In the genomic region with DNA sequence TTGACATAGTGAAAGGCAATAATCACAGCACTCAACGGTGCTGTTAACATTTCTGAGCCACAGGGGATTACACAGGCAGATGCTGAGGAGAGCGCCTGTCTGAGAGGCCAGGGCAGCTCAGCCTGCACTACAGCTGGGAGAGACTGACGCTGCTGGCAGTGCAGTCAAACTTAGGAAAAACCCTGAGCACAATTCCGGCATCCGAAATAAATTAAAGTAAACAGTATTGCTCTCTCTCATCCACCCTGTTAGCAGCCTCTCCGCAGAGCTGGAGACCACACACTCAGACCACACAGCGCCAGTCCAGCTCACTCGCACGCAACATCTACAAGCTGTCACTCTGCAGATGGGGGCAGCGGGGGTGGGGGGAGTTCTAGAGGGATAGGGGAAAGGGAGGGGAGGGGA, we compare ENCODE assay signal across 10 mouse cellular contexts. TPM values are rescaled to one million over a fixed set of nuclear protein-coding genes. Genes with fewer than 3 reads are reported as not detected.
DNase-seq lines count a peak whose midpoint lies in the region; ATAC-seq lines count a peak whose summit lies in the region.
"Had no signal": no experiment of that assay in that cellular context is flagged by ENCODE, and none has a peak within 500 bp of the region (broad histone marks: within the 10 kb centered on the region; RNA-seq: fewer than 3 reads in every experiment).

No protein-coding gene starts in this region.

- H3K4me2 ChIP-seq in heart, embryonic 14.5 days (ENCODE audit: low read length) = peak overlapping the region; percentile 22
- H3K4me2 ChIP-seq in midbrain, embryonic 14.5 days (ENCODE audit: low read length) = peak overlapping the region; percentile 36

- no peak for DNase-seq in heart, adult 9 months (ENCODE audit: low spot score in 2 of 2)
- peak; percentile 78 for DNase-seq in embryo, embryonic 10 days (ENCODE audit: low spot score)
- DNase-seq in hindbrain, embryonic 10.5 days (ENCODE audit: low spot score) = peak; percentile 66
- peak; percentile 52 for DNase-seq in midbrain, embryonic 14.5 days
- no peak for DNase-seq in c-Kit-positive CD71-positive TER-119-positive erythroid progenitor cells, embryonic 14.5 days (ENCODE audit: low spot score)
- DNase-seq in layer of hippocampus, postnatal 14 days (ENCODE audit: low spot score in 2 of 2) = no peak
- no peak for DNase-seq in adrenal gland, adult 8-10 months
- DNase-seq: kidney, postnatal 14 days had no signal

- H3K9ac ChIP-seq in heart, embryonic 14.5 days (ENCODE audit: low read length) = peak overlapping the region; percentile 34; the same call in 1 of the 2 replicates
- H3K9ac ChIP-seq in midbrain, embryonic 14.5 days (replicated peaks; ENCODE audit: low read length) = peak overlapping the region; percentile 29; the same call in 1 of the 2 replicates

- H3K27ac ChIP-seq in heart, embryonic 14.5 days (replicated peaks in 1 of 2; ENCODE audit: control insufficient read depth in 1 of 2, insufficient read depth in 1 of 2, low read depth in 2 of 2, low read length in 2 of 2) = no peak overlapping the region; a peak in 1 of 4 replicates
- peak overlapping the region; percentile 73 for H3K27ac ChIP-seq in hindbrain, embryonic 10.5 days
- no peak overlapping the region for H3K27ac ChIP-seq in midbrain, embryonic 14.5 days (replicated peaks; ENCODE audit: low read depth, low read length)

- H3K4me3 ChIP-seq in heart, embryonic 14.5 days (ENCODE audit: control insufficient read depth in 1 of 2, insufficient read depth in 1 of 2, low read depth in 1 of 2, low read length in 2 of 2) = no peak overlapping the region
- peak overlapping the region; percentile 35 for H3K4me3 ChIP-seq in hindbrain, embryonic 10.5 days
- no peak overlapping the region for H3K4me3 ChIP-seq in midbrain, embryonic 14.5 days (replicated peaks; ENCODE audit: low read depth, low read length)

- ATAC-seq in heart, embryonic 14.5 days (ENCODE audit: insufficient number of reproducible peaks, insufficient read depth, low FRiP score, low read depth) = no peak
- ATAC-seq in midbrain, embryonic 14.5 days (ENCODE audit: low FRiP score, low TSS enrichment) = no peak

- WGBS in heart, embryonic 14.5 days = 7% methylated on average over 10 of the region's 10 CpGs
- WGBS in hindbrain, embryonic 10.5 days = 12% methylated on average over 10 of the region's 10 CpGs
- whole genome bisulfite sequencing in midbrain, embryonic 14.5 days = 4% methylated on average over 10 of the region's 10 CpGs

- no peaks in the 10 kb centered on the region for H3K36me3 ChIP-seq in heart, embryonic 14.5 days (ENCODE audit: control insufficient read depth, insufficient read depth, low read length)
- H3K36me3 ChIP-seq in hindbrain, embryonic 10.5 days = no peaks in the 10 kb centered on the region
- H3K36me3 ChIP-seq in midbrain, embryonic 14.5 days (ENCODE audit: control insufficient read depth, insufficient read depth, low read length) = no peaks in the 10 kb centered on the region

- no peaks in the 10 kb centered on the region for H3K27me3 ChIP-seq in heart, embryonic 14.5 days (ENCODE audit: control insufficient read depth, insufficient read depth, low read length)
- no peaks in the 10 kb centered on the region for H3K27me3 ChIP-seq in hindbrain, embryonic 10.5 days (ENCODE audit: insufficient read depth, poor library complexity, severe bottlenecking)
- H3K27me3 ChIP-seq in midbrain, embryonic 14.5 days (ENCODE audit: control insufficient read depth, insufficient read depth, low read length) = no peaks in the 10 kb centered on the region
- H3K27me3 ChIP-seq: CH12.LX had no signal

- H3K4me1 ChIP-seq in heart, embryonic 14.5 days (ENCODE audit: control insufficient read depth in 2 of 2, insufficient read depth in 2 of 2, low read length in 2 of 2) = peaks cover 4 to 21% of the 10 kb centered on the region in 2 experiments
- peaks cover 32% of the 10 kb centered on the region for H3K4me1 ChIP-seq in hindbrain, embryonic 10.5 days (replicated peaks)
- peaks cover 7% of the 10 kb centered on the region for H3K4me1 ChIP-seq in midbrain, embryonic 14.5 days (ENCODE audit: control insufficient read depth, insufficient read depth, low read length)

- no peaks in the 10 kb centered on the region for H3K9me3 ChIP-seq in heart, embryonic 14.5 days (ENCODE audit: control insufficient read depth, low read length)
- no peaks in the 10 kb centered on the region for H3K9me3 ChIP-seq in hindbrain, embryonic 10.5 days
- H3K9me3 ChIP-seq in midbrain, embryonic 14.5 days (ENCODE audit: control insufficient read depth, low read length) = no peaks in the 10 kb centered on the region

RNA-seq across cellular contexts. Expression of a gene that starts 7.4 kb away (rescaled TPM):
- 23.9 and 24.6 TPM in 2 replicates for polyA plus RNA-seq in heart, embryonic 14.5 days (2014; fragmentation: Nextera tagmentation; extraction: Ambion mirVana)
- 35.3 and 37.4 TPM in 2 replicates for polyA plus RNA-seq in hindbrain, embryonic 10.5 days (2016; fragmentation: Nextera tagmentation; extraction: Ambion mirVana)
- polyA plus RNA-seq in midbrain, embryonic 14.5 days (2014; fragmentation: Nextera tagmentation; extraction: Ambion mirVana) = 56.2 and 63.1 TPM in 2 replicates
- 10 to 100 TPM; 40.5 to 40.9 TPM for total RNA-seq in layer of hippocampus, postnatal 14 days (2021)
- 10 to 100 TPM; 36.2 to 48.8 (median 41.6) TPM for total RNA-seq in adrenal gland, adult 8-10 months (2022)

RNA-seq across cellular contexts. Expression of a gene that starts 7.5 kb away (rescaled TPM):
- polyA plus RNA-seq in heart, embryonic 14.5 days (2014; fragmentation: Nextera tagmentation; extraction: Ambion mirVana) = not detected in 2 replicates
- polyA plus RNA-seq in hindbrain, embryonic 10.5 days (2016; fragmentation: Nextera tagmentation; extraction: Ambion mirVana) = 0.24 TPM in 1 of 2 replicates, not detected in the other
- not detected in 2 replicates for polyA plus RNA-seq in midbrain, embryonic 14.5 days (2014; fragmentation: Nextera tagmentation; extraction: Ambion mirVana)
- under 1 TPM in 1 of 2 experiments, not detected in 1; 0.18 TPM for total RNA-seq in layer of hippocampus, postnatal 14 days (2021)
- total RNA-seq in adrenal gland, adult 8-10 months (2022) = under 1 TPM in 2 of 4 experiments, not detected in 2; 0.15 to 0.31 TPM
- total RNA-seq: CH12.LX had no signal

RNA-seq across cellular contexts. Expression of a gene that starts 18.9 kb away (rescaled TPM):
- not detected in 2 replicates for polyA plus RNA-seq in heart, embryonic 14.5 days (2014; fragmentation: Nextera tagmentation; extraction: Ambion mirVana)
- polyA plus RNA-seq in hindbrain, embryonic 10.5 days (2016; fragmentation: Nextera tagmentation; extraction: Ambion mirVana) = not detected in 2 replicates
- 0.24 and 0.36 TPM in 2 replicates for polyA plus RNA-seq in midbrain, embryonic 14.5 days (2014; fragmentation: Nextera tagmentation; extraction: Ambion mirVana)
- total RNA-seq in layer of hippocampus, postnatal 14 days (2021) = under 1 TPM; 0.43 to 0.55 TPM
- total RNA-seq in adrenal gland, adult 8-10 months (2022) = 1 to 10 TPM in 1 of 4 experiments, under 1 TPM in 3; 0.35 to 1.2 (median 0.59) TPM

Comparison
In these comparisons a context has a peak if more than half of its experiments do, and no peak if none do; other contexts are left out.
1. DNase-seq: peak in embryo, embryonic 10 days (single experiment), hindbrain, embryonic 10.5 days (single experiment) and midbrain, embryonic 14.5 days (single experiment); none in heart, adult 9 months (0 of 2), c-Kit-positive CD71-positive TER-119-positive erythroid progenitor cells, embryonic 14.5 days (single experiment), layer of hippocampus, postnatal 14 days (0 of 2) and adrenal gland, adult 8-10 months (single experiment).